Mouse (Mus musculus) midbrain, embryonic 16.5 days (tissue): ENCODE data around the gene Spock1. TPM values are rescaled to one million over a fixed set of nuclear protein-coding genes. Genes with fewer than 3 reads are reported as not detected.

Experiments
- ATAC-seq: fragments of 200-750 bp; cut with Nextera tagmentation; 2 replicates; pipeline ENCODE4 v1.8.0; 2017; ENCODE audit warnings: moderate TSS enrichment
- H3K27ac ChIP-seq: fragments of 300-500 bp; sonication (generic); 2 replicates; pipeline ENCODE4 v1.5.1; 2014; ENCODE audit warnings: mild to moderate bottlenecking, low read length, mixed read lengths
- H3K27me3 ChIP-seq: fragments of 300-500 bp; sonication (generic); 2 replicates; pipeline ENCODE4 v1.6.1; 2014; ENCODE audit warnings: low read depth, low read length, mixed read lengths; ENCODE audit not compliant: control insufficient read depth, insufficient read depth
- H3K36me3 ChIP-seq: fragments of 300-500 bp; sonication (generic); 2 replicates; pipeline ENCODE4 v1.6.1; 2014; ENCODE audit warnings: mild to moderate bottlenecking, low read length, moderate library complexity, mixed read lengths; ENCODE audit not compliant: control insufficient read depth, insufficient read depth
- H3K4me1 ChIP-seq: fragments of 300-500 bp; sonication (generic); 2 replicates; pipeline ENCODE4 v1.6.1; 2014; ENCODE audit warnings: mild to moderate bottlenecking, low read length, mixed read lengths; ENCODE audit not compliant: control insufficient read depth, insufficient read depth
- H3K4me2 ChIP-seq: fragments of 300-500 bp; sonication (generic); 2 replicates; pipeline ENCODE4 v1.6.1; 2014; ENCODE audit warnings: mild to moderate bottlenecking, low read length, mixed read lengths
- H3K4me3 ChIP-seq: fragments of 300-500 bp; sonication (generic); 2 replicates; pipeline ENCODE4 v1.5.1; 2014; ENCODE audit warnings: low read depth, mild to moderate bottlenecking, low read length, moderate library complexity, mixed read lengths
- H3K9ac ChIP-seq: fragments of 300-500 bp; sonication (generic); 2 replicates; pipeline ENCODE4 v1.6.1; 2014; ENCODE audit warnings: low read depth, low read length, mixed read lengths
- H3K9me3 ChIP-seq: fragments of 300-500 bp; sonication (generic); replicated peaks from 2 replicates; pipeline ENCODE4 v1.6.1; 2014; ENCODE audit warnings: mild to moderate bottlenecking, low read length, mixed read lengths; ENCODE audit not compliant: control insufficient read depth, poor library complexity, severe bottlenecking
- WGBS: fragments of 180-500 bp; shearing (Covaris S2); extraction: QIAGEN DNeasy Blood & Tissue Kit; methylation state at CpG from one replicate; pipeline ENCODE4 v1.1.7; 2014; 5-methylcytosine and 5-hydroxymethylcytosine counted together
- polyA plus RNA-seq: library from polyadenylated mRNA; unstranded; fragments of >200 nt; fragmentation: Nextera tagmentation; extraction: Ambion mirVana; gene quantifications from 2 replicates; pipeline ENCODE4 v1.2.1, GENCODE M21; 2015

Spock1 gene
- polyA plus RNA-seq, 1 experiment from 2014 or later = 81.8 TPM

DNA sequence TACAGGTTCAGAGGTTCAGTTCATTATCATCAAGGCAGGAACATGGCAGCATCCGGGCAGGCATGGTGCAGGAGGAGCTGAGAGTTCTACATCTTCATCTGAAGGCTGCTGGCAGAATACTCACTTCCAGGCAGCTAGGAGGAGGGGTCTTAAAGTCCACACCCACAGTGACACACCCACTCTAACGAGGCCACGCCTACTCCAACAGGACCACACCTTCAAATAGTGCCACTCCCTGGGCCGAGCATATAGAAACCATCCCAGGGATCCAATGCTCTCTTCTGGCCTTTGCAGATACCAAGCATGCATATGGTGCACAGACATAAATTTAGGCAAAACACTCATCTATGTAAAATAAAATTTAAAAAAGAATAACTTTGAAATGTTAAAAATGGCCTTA is 245.6 kb downstream of the Spock1 start:
- 86% methylated on average over 4 of the region's 4 CpGs for WGBS

DNA sequence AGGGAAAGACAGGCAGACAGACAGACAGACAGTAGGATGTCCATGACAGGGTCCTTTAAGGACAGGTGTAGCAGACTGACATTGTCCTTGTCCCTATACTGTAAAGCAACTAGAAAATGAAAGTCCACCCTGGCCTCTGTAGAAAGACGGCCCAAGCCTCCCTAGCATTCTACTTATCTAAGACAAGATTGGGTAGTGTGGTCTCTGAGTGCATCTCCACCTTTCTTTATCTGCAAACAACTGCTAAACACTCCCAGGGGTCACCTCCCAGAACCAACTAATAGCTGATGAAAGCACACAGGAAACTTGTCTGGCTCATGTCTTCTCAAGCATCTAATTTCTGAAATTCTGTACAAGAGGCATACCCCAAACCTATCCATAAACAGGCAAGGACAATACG is 247.6 kb downstream of the Spock1 start:
- 94% methylated on average over 2 of the region's 2 CpGs for WGBS
- no peak for ATAC-seq
- H3K27me3 ChIP-seq = no peaks in the 10 kb centered on the region

More for the DNA sequence above, 245.6 kb downstream of the Spock1 start:
- peaks cover 9% of the 10 kb centered on the region for H3K4me1 ChIP-seq
- no peak overlapping the region for H3K4me3 ChIP-seq
- no peaks in the 10 kb centered on the region for H3K9me3 ChIP-seq
- no peak overlapping the region for H3K27ac ChIP-seq
- ATAC-seq = no peak
- H3K27me3 ChIP-seq = no peaks in the 10 kb centered on the region
- no peaks in the 10 kb centered on the region for H3K36me3 ChIP-seq
- H3K9ac ChIP-seq = no peak overlapping the region
- H3K4me2 ChIP-seq = no peak overlapping the region

GRCm38 (mm10) chr13:57659872-57660271 is 248.3 kb downstream of the Spock1 start:
- Histone ChIP-seq H3K4me3 (no peak overlapping the region), H3K27ac (no peak overlapping the region), H3K4me1 (0 out of 2 replicates have a peak, but pooled peaks cover 2% of the 10 kb centered on the region), H3K27me3 (no peaks in the 10 kb centered on the region), H3K9me3 (no peaks in the 10 kb centered on the region), H3K36me3 (no peaks in the 10 kb centered on the region), H3K9ac (no peak overlapping the region), H3K4me2 (no peak overlapping the region)
- WGBS = 90% methylated on average over 3 of the region's 3 CpGs
- ATAC-seq = no peak

More for the DNA sequence above, 247.6 kb downstream of the Spock1 start:
- Histone ChIP-seq H3K36me3 (no peaks in the 10 kb centered on the region), H3K9ac (no peak overlapping the region), H3K4me1 (no peaks in the 10 kb centered on the region), H3K4me3 (no peak overlapping the region), H3K27ac (no peak overlapping the region), H3K9me3 (no peaks in the 10 kb centered on the region), H3K4me2 (no peak overlapping the region)

GRCm38 (mm10) chr13:57656606-57657005 is 251.5 kb downstream of the Spock1 start:
- ATAC-seq = no peak
- Histone ChIP-seq H3K4me2 (no peak overlapping the region), H3K4me3 (no peak overlapping the region), H3K27me3 (no peaks in the 10 kb centered on the region), H3K36me3 (no peaks in the 10 kb centered on the region), H3K9ac (no peak overlapping the region), H3K27ac (no peak overlapping the region), H3K4me1 (0 out of 2 replicates have a peak, but pooled peaks cover 3% of the 10 kb centered on the region), H3K9me3 (no peaks in the 10 kb centered on the region)
- 75% methylated on average over 8 of the region's 8 CpGs for WGBS

DNA sequence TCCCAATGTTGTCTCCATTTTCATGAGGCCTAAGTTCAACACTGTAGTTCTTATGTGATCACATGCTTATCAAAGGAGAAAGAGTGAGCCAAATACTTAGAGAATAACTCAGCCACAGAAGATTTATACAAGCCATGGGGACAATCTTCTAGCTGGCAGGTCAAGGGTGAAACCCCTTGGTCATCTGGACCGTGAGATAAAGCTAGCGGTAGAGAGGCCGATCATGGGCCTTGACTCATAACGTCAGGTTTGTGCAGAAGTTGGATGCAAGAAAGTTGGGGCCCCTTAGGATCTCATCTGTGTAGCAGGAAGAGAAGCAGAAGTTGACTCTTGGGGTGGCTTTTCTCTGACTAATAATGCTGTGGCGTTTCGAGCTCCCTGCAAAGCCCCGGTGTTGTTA is 253.8 kb downstream of the Spock1 start:
- H3K27ac ChIP-seq = no peak overlapping the region
- no peak for ATAC-seq

GRCm38 (mm10) chr13:57651236-57651635 is 256.9 kb downstream of the Spock1 start:
- Histone ChIP-seq H3K9me3 (no peaks in the 10 kb centered on the region), H3K27ac (no peak overlapping the region), H3K27me3 (no peaks in the 10 kb centered on the region), H3K36me3 (no peaks in the 10 kb centered on the region), H3K4me3 (no peak overlapping the region), H3K4me2 (no peak overlapping the region), H3K9ac (no peak overlapping the region), H3K4me1 (0 out of 2 replicates have a peak, but pooled peaks cover 3% of the 10 kb centered on the region)
- WGBS = 83% methylated on average over 4 of the region's 4 CpGs
- ATAC-seq = no peak

More for the DNA sequence above, 253.8 kb downstream of the Spock1 start:
- Histone ChIP-seq H3K9ac (no peak overlapping the region), H3K36me3 (no peaks in the 10 kb centered on the region), H3K4me3 (no peak overlapping the region), H3K4me1 (0 out of 2 replicates have a peak, but pooled peaks cover 3% of the 10 kb centered on the region), H3K27me3 (no peaks in the 10 kb centered on the region), H3K4me2 (no peak overlapping the region), H3K9me3 (no peaks in the 10 kb centered on the region)
- WGBS = 69% methylated on average over 7 of the region's 7 CpGs

GRCm38 (mm10) chr13:57648784-57649183 is 259.3 kb downstream of the Spock1 start:
- no peaks in the 10 kb centered on the region for H3K27me3 ChIP-seq
- no peak overlapping the region for H3K9ac ChIP-seq
- H3K36me3 ChIP-seq = no peaks in the 10 kb centered on the region
- ATAC-seq = no peak
- 76% methylated on average over 2 of the region's 2 CpGs for WGBS
- H3K9me3 ChIP-seq = no peaks in the 10 kb centered on the region
- H3K4me1 ChIP-seq = no peaks in the 10 kb centered on the region
- H3K4me2 ChIP-seq = no peak overlapping the region
- no peak overlapping the region for H3K4me3 ChIP-seq
- H3K27ac ChIP-seq = no peak overlapping the region

DNA sequence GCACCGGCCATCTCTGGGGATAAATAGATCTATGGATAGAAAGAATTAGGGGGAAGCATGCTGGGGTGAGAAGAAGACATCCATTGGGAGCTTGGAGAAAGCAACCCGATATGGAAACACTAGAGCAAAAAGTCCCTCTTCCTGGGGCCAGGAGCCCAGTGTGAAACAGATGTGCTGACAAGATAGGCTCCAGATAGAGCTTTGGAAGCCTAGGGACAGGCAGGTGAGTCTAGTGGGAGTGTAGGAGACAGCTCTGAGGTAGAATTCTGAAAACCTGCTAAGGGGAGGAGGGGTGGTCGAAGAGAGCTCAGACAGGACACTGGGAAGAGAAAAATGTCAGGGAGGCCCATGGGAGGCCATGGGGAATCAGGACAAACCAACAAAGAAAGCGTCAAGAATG is 260.7 kb downstream of the Spock1 start:
- H3K9ac ChIP-seq = no peak overlapping the region
- no peak overlapping the region for H3K4me3 ChIP-seq
- WGBS = 73% methylated on average over 4 of the region's 4 CpGs
- no peak for ATAC-seq
- H3K36me3 ChIP-seq = no peaks in the 10 kb centered on the region
- no peak overlapping the region for H3K4me2 ChIP-seq
- H3K9me3 ChIP-seq = no peaks in the 10 kb centered on the region
- no peak overlapping the region for H3K27ac ChIP-seq
- H3K4me1 ChIP-seq = no peaks in the 10 kb centered on the region
- H3K27me3 ChIP-seq = no peaks in the 10 kb centered on the region

GRCm38 (mm10) chr13:57643036-57643435 is 265.1 kb downstream of the Spock1 start:
- 72% methylated on average over 12 of the region's 12 CpGs for WGBS
- no peak overlapping the region for H3K9ac ChIP-seq
- no peak overlapping the region for H3K4me3 ChIP-seq
- no peak overlapping the region for H3K4me2 ChIP-seq
- H3K4me1 ChIP-seq = no peaks in the 10 kb centered on the region
- no peaks in the 10 kb centered on the region for H3K27me3 ChIP-seq
- no peaks in the 10 kb centered on the region for H3K9me3 ChIP-seq
- no peak for ATAC-seq
- H3K27ac ChIP-seq = no peak overlapping the region
- no peaks in the 10 kb centered on the region for H3K36me3 ChIP-seq
